Mouse (Mus musculus): ENCODE measurements at regions not wholly inside any gene's neighbourhood (a gene's known extent, or its start where the extent isn't known, plus 50 kb on each side); places are given as distances from the start of the nearest gene placed in this dataset.

DNA sequence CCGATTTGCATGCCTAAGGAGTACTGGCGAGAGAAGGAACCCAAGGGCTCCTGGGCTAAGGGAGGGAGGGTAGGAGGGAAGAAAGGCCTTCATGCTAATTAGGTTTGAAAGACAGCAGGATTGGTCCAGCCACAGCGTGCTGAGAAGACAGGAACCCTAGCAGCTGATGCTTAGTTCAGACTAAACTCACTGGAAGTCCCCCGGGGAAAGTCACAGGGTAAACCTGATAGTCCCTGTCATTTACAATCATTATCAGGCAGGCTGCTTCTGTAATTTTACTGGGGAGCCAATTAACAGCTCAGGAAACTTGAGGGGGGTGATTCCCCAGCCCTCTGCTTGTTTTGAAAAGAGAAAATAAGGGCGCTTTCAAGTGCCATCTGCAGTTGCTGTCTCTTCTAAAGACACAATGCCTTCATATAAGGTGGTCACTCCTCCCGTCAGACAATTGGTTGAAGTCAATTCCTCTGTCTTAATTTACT is 135.9 kb downstream of the Gm45692 start:
- TF ChIP-seq CTCF (IDR thresholded peaks at IDR 0.05; ENCODE audit: low read depth, low read length) (no peak), POLR2A (IDR thresholded peaks at IDR 0.05; ENCODE audit: borderline replicate concordance, low read depth, low read length) (no peak)
